Mouse (Mus musculus): ENCODE measurements around the gene Midn. TPM values are rescaled to one million over a fixed set of nuclear protein-coding genes. Genes with fewer than 3 reads are reported as not detected.
A peak's percentile ranks its signal among the peaks of the same experiment; 100 is the strongest.

The Midn gene
- polyA plus RNA-seq, 1 experiment = 9.3 TPM

DNA sequence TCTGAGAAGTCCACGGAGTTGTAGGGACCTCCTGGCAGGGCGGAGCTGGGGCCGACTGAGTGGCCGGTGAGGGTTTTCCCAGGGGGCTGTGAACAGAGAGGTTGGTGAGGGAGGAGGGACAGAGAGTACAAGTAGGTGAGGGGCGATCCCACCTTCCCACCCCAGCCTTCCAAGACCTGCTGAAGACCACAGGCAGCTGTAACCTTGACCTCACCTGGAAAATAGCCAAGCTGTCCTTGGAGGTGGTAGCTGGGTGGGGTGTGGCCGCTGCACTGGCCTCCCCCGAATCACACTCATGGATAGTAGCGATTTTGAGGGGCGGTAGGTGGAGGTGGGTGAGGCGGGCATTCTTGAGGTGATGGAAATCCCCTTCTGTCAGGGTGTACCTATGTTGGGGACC lies 12.9 kb upstream of the Midn start:
- no peak overlapping the region for H3K4me3 ChIP-seq (replicated peaks)
- H3K9me3 ChIP-seq (ENCODE audit: control insufficient read depth, low read length) = peaks cover 20% of the 10 kb centered on the region
- H3K27me3 ChIP-seq (ENCODE audit: control insufficient read depth) = peaks cover 60% of the 10 kb centered on the region
- H3K36me3 ChIP-seq (ENCODE audit: control insufficient read depth) = peaks cover 37% of the 10 kb centered on the region
- H3K4me1 ChIP-seq (ENCODE audit: control insufficient read depth) = peaks cover 71% of the 10 kb centered on the region
- TF ChIP-seq TAL1 (IDR thresholded peaks at IDR 0.05; ENCODE audit: low read length) = no peak
- no peak for TF ChIP-seq GATA1 (IDR thresholded peaks at IDR 0.05; ENCODE audit: low read length)

GRCm38 (mm10) chr10:80135641-80136040 lies 12.4 kb upstream of the Midn start:
- H3K9me3 ChIP-seq (ENCODE audit: control insufficient read depth, low read length) = peaks cover 20% of the 10 kb centered on the region
- H3K4me1 ChIP-seq (ENCODE audit: control insufficient read depth) = peaks cover 73% of the 10 kb centered on the region
- peaks cover 62% of the 10 kb centered on the region for H3K27me3 ChIP-seq (ENCODE audit: control insufficient read depth)
- H3K4me3 ChIP-seq (replicated peaks) = no peak overlapping the region
- TF ChIP-seq GATA1 (IDR thresholded peaks at IDR 0.05; ENCODE audit: low read length) (no peak), TAL1 (IDR thresholded peaks at IDR 0.05; ENCODE audit: low read length) (no peak)
- H3K36me3 ChIP-seq (ENCODE audit: control insufficient read depth) = peaks cover 32% of the 10 kb centered on the region

DNA sequence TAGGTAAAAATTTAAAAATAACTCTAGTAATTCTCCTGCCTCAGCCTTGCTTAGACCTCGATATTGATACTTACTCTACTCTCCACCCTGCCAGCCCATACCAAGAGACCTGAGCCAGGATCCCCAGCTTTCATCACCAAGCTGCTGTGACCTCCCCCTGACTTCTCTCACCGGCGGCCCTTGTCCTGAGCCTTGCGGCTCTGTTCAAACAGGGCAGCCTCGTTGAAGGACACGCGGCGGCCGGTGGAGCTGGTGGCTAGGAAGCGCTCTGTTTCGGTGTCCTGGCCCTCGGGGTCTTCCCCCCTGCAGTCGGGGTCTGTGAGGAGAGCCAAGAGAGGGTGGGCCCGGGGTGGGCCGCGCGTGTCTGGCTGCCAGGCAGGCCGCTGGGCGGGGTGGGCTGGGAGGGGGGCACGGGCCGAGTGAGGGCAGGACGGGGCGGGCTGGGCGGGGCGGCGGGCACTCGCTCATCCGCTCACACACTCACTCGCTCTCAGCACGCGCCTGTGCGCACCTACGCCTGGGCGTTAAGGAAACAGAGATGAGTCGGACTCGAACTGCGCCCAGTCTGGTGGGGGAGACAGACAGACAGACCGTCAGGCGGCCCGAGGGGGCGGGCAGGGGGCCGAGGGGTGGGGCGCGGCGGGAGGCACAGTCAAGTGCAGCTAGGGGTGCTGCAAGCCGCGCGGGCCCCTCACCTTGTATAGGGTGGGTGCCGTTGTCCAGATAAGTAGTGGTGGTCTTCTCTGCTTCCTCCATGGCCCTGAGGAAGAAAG lies 11.7 kb upstream of the Midn start:
- peaks cover 73% of the 10 kb centered on the region for H3K4me1 ChIP-seq (ENCODE audit: control insufficient read depth)
- peaks cover 62% of the 10 kb centered on the region for H3K27me3 ChIP-seq (ENCODE audit: control insufficient read depth)
- peaks cover 13% of the 10 kb centered on the region for H3K9me3 ChIP-seq (ENCODE audit: control insufficient read depth, low read length)
- TF ChIP-seq GATA1 (IDR thresholded peaks at IDR 0.05; ENCODE audit: low read length) (no peak), TAL1 (IDR thresholded peaks at IDR 0.05; ENCODE audit: low read length) (no peak)
- peaks cover 24% of the 10 kb centered on the region for H3K36me3 ChIP-seq (ENCODE audit: control insufficient read depth)
- peak overlapping the region; percentile 45 for H3K4me3 ChIP-seq (replicated peaks)

DNA sequence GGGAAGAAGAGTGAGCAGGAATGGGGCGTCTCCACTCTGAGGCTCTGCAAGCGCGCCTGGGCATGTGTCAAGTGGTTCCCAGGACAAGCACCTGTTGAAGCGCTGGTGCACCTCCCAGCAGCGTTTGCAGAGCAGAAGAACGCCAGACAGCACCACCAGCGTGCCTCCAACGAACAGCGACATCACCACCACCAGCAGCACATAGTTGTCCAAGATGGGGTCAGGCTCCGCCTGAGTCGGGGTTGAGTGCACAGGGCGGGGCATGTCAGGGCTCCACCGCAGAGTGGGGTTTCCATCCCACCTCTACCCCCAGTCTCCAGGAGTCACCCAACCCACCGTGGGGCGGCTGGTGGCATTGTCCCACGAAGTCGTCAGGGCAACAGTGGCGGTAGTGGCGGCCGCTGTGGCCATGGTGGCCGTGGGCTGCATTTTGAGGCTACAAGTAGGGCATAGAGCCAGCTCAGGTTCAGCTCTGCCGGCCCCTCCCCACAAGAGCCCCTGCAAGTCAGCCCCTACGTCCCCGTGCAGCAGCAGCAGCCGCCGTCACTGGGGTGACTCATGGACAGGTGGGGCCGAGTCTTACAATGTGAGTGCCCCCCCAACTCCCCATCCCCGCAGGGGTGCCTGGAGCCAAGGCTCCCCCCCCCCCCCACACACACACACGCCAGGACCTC lies 11.0 kb upstream of the Midn start:
- peaks cover 7% of the 10 kb centered on the region for H3K9me3 ChIP-seq (ENCODE audit: control insufficient read depth, low read length)
- peaks cover 62% of the 10 kb centered on the region for H3K27me3 ChIP-seq (ENCODE audit: control insufficient read depth)
- peaks cover 17% of the 10 kb centered on the region for H3K36me3 ChIP-seq (ENCODE audit: control insufficient read depth)
- TF ChIP-seq GATA1 (IDR thresholded peaks at IDR 0.05; ENCODE audit: low read length) (no peak), TAL1 (IDR thresholded peaks at IDR 0.05; ENCODE audit: low read length) (no peak)
- peaks cover 73% of the 10 kb centered on the region for H3K4me1 ChIP-seq (ENCODE audit: control insufficient read depth)
- peak overlapping the region; percentile 45 for H3K4me3 ChIP-seq (replicated peaks)

- Histone ChIP-seq H3K36me3 (ENCODE audit: control insufficient read depth) (peaks cover 12% of the 10 kb centered on the region), H3K9me3 (ENCODE audit: control insufficient read depth, low read length) (peaks cover 7% of the 10 kb centered on the region), H3K27me3 (ENCODE audit: control insufficient read depth) (peaks cover 62% of the 10 kb centered on the region), H3K4me1 (ENCODE audit: control insufficient read depth) (peaks cover 75% of the 10 kb centered on the region), H3K4me3 (replicated peaks) (peak overlapping the region; percentile 67)
- no peak for TF ChIP-seq GATA1 (IDR thresholded peaks at IDR 0.05; ENCODE audit: low read length)
These were observed 10.2 kb upstream of the Midn start for GRCm38 (mm10) chr10:80137626-80138552.

GRCm38 (mm10) chr10:80138553-80139438 lies 9.3 kb upstream of the Midn start, which contains the start of gene Atp5d:
TSS of gene Atp5d (plus strand) at chr10:80138632.
- Histone ChIP-seq H3K4me3 (replicated peaks) (peak within 1 kb of the TSS; percentile 67), H3K27me3 (ENCODE audit: control insufficient read depth) (peaks cover 62% of the 10 kb centered on the region)

DNA sequence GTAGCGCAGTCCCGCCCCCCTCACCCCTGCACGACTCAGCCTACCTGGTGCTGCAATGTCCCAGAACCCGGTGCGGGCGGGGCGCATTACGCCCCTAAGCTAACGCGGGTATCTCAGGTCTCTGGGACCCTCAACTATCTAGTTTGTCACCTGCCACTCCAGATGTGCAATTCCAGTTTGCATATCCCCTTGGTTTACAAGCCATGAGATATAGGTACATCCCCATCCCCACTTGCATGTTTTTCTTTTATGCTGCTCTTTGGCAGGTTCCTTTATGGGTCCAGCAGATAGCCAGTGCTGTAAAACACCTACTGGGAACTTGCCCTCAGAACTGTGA lies 8.7 kb upstream of the Midn start:
- TF ChIP-seq GATA1 (IDR thresholded peaks at IDR 0.05; ENCODE audit: low read length) = no peak
- no peak for TF ChIP-seq TAL1 (IDR thresholded peaks at IDR 0.05; ENCODE audit: low read length)
- H3K27me3 ChIP-seq (ENCODE audit: control insufficient read depth) = peaks cover 60% of the 10 kb centered on the region
- peaks cover 82% of the 10 kb centered on the region for H3K4me1 ChIP-seq (ENCODE audit: control insufficient read depth)
- peaks cover 18% of the 10 kb centered on the region for H3K36me3 ChIP-seq (ENCODE audit: control insufficient read depth)
- peak overlapping the region; percentile 67 for H3K4me3 ChIP-seq (replicated peaks)
- H3K9me3 ChIP-seq (ENCODE audit: control insufficient read depth, low read length) = peaks cover 7% of the 10 kb centered on the region

More at GRCm38 (mm10) chr10:80138553-80139438, 9.3 kb upstream of the Midn start, which contains the start of gene Atp5d:
- H3K4me1 ChIP-seq (ENCODE audit: control insufficient read depth) = peaks cover 76% of the 10 kb centered on the region
- no peak for TF ChIP-seq TAL1 (IDR thresholded peaks at IDR 0.05; ENCODE audit: low read length)
- no peak for TF ChIP-seq GATA1 (IDR thresholded peaks at IDR 0.05; ENCODE audit: low read length)
- H3K36me3 ChIP-seq (ENCODE audit: control insufficient read depth) = peaks cover 11% of the 10 kb centered on the region
- H3K9me3 ChIP-seq (ENCODE audit: control insufficient read depth, low read length) = peaks cover 7% of the 10 kb centered on the region
